Mouse (Mus musculus) kidney, adult 8-10 months (tissue): Measurements from ENCODE around the gene Plxnb1.
A peak's percentile ranks its signal among the peaks of the same experiment; 100 is the strongest.

Experiments
- DNase-seq, 2 experiments: peaks; one replicate each; pipeline ENCODE4 v3.0.0; 2022

The Plxnb1 gene

GRCm38 (mm10) chr9:109095137-109095982, at the start of gene Plxnb1:
Gene Plxnb1, plus strand, starts transcription at chr9:109095389.
- peak in 1 of 2 experiments; percentile 56 for DNase-seq

- peak; percentile 54 to 71 for DNase-seq
Measured at GRCm38 (mm10) chr9:109046306-109046705, 48.9 kb upstream of the Plxnb1 start.

- no peak for DNase-seq
Measured at GRCm38 (mm10) chr9:109049316-109049715, 45.9 kb upstream of the Plxnb1 start.

GRCm38 (mm10) chr9:109049996-109050673, 45.1 kb upstream of the Plxnb1 start:
- no peak for DNase-seq

- DNase-seq, result no peak
Measured at GRCm38 (mm10) chr9:109050674-109050997, 44.6 kb upstream of the Plxnb1 start.

- no peak for DNase-seq
Measured at GRCm38 (mm10) chr9:109051011-109051501, 44.1 kb upstream of the Plxnb1 start.

GRCm38 (mm10) chr9:109051651-109052489, 43.3 kb upstream of the Plxnb1 start:
- no peak for DNase-seq

- DNase-seq, result no peak
Measured at GRCm38 (mm10) chr9:109052490-109053260, 42.5 kb upstream of the Plxnb1 start.

- no peak for DNase-seq
Measured at GRCm38 (mm10) chr9:109053366-109053765, 41.8 kb upstream of the Plxnb1 start.

- DNase-seq, result no peak
Measured at GRCm38 (mm10) chr9:109053851-109054250, 41.3 kb upstream of the Plxnb1 start.

GRCm38 (mm10) chr9:109054712-109055111, 40.5 kb upstream of the Plxnb1 start:
- peak; percentile 67 to 76 for DNase-seq

- DNase-seq, result no peak
Measured at GRCm38 (mm10) chr9:109055271-109056030, 39.7 kb upstream of the Plxnb1 start.

- no peak for DNase-seq
Measured at GRCm38 (mm10) chr9:109056081-109056690, 39.0 kb upstream of the Plxnb1 start.

GRCm38 (mm10) chr9:109056916-109057315, 38.3 kb upstream of the Plxnb1 start:
- no peak for DNase-seq

- DNase-seq, result no peak
Measured at GRCm38 (mm10) chr9:109057543-109057942, 37.6 kb upstream of the Plxnb1 start.

GRCm38 (mm10) chr9:109058006-109058765, 37.0 kb upstream of the Plxnb1 start:
- DNase-seq, result no peak

- DNase-seq, result peak; percentile 92
Measured at GRCm38 (mm10) chr9:109059136-109059903, 35.9 kb upstream of the Plxnb1 start, which contains the start of gene Trex1. Gene Trex1, minus strand, starts transcription at chr9:109059734.

GRCm38 (mm10) chr9:109060184-109060897, 34.8 kb upstream of the Plxnb1 start:
- DNase-seq, result peak in 1 of 2 experiments; percentile 25

- DNase-seq, result no peak
Measured at GRCm38 (mm10) chr9:109060898-109061295, 34.3 kb upstream of the Plxnb1 start.
